Mouse (Mus musculus) gastrocnemius, adult 18-20 months (tissue): Measurements from ENCODE around the gene Spryd7. TPM values are rescaled to one million over a fixed set of nuclear protein-coding genes. Genes with fewer than 3 reads are reported as not detected.

ENCODE experiments used
- DNase-seq: peaks from one replicate; pipeline ENCODE4 v3.0.0; 2021; ENCODE audit warnings: low spot score
- total RNA-seq, 2 experiments: library from RNA; stranded (reverse); gene quantifications; 2 replicates each; pipeline ENCODE4 v1.2.3; 2021

The Spryd7 gene
- total RNA-seq, 2 experiments from 2014 or later, result 48.6 TPM

- DNase-seq, result no peak
These were observed 19.9 kb downstream of the Spryd7 start for GRCm38 (mm10) chr14:61536631-61537264.

- no peak for DNase-seq
These were observed 20.9 kb downstream of the Spryd7 start for GRCm38 (mm10) chr14:61535811-61536210.

GRCm38 (mm10) chr14:61530966-61531365 lies 25.7 kb downstream of the Spryd7 start:
- no peak for DNase-seq

- no peak for DNase-seq
These were observed 26.3 kb downstream of the Spryd7 start for GRCm38 (mm10) chr14:61530396-61530795.

GRCm38 (mm10) chr14:61529533-61529932 lies 27.2 kb downstream of the Spryd7 start:
- no peak for DNase-seq

- DNase-seq, result no peak
These were observed 30.7 kb downstream of the Spryd7 start for GRCm38 (mm10) chr14:61526006-61526405.

GRCm38 (mm10) chr14:61523821-61524220 lies 32.9 kb downstream of the Spryd7 start:
- no peak for DNase-seq

- DNase-seq, result no peak
These were observed 37.8 kb downstream of the Spryd7 start for GRCm38 (mm10) chr14:61518659-61519480.

- DNase-seq, result no peak
These were observed 39.9 kb downstream of the Spryd7 start for GRCm38 (mm10) chr14:61516471-61517426.

GRCm38 (mm10) chr14:61511494-61511893 lies 45.2 kb downstream of the Spryd7 start:
- no peak for DNase-seq

GRCm38 (mm10) chr14:61497716-61498490 lies 58.8 kb downstream of the Spryd7 start:
- DNase-seq, result peak; percentile 78

- DNase-seq, result peak; percentile 11
These were observed 63.1 kb downstream of the Spryd7 start for GRCm38 (mm10) chr14:61493511-61494135.

Other genes starting within 250 kb of the Spryd7 start
- gene Arl11, start 247.1 kb downstream of the Spryd7 start, total RNA-seq, result under 1 TPM; 0.16 to 0.24 TPM
- gene Ebpl, start 196.4 kb downstream of the Spryd7 start, total RNA-seq, result 1 to 10 TPM; 1.1 to 1.3 TPM
- 100 to 1,000 TPM; 122 TPM for gene Kpna3, start 117.0 kb downstream of the Spryd7 start, total RNA-seq
- 1 to 10 TPM; 7.5 to 8.6 TPM for gene Trim13, start 41.4 kb upstream of the Spryd7 start, total RNA-seq
- gene Kcnrg, start 50.6 kb upstream of the Spryd7 start, total RNA-seq, result under 1 TPM in 1 of 2 experiments, not detected in 1; 0.11 TPM